Comparison of ENCODE assay signal across 9 mouse cellular contexts in genomic region chr17:48538328-48538727, GRCm38 (mm10).
DNase-seq lines count a peak whose midpoint lies in the region; ATAC-seq and TF ChIP-seq lines count a peak whose summit lies in the region.
"Had no signal": no experiment of that assay in that cellular context is flagged by ENCODE, and none has a peak within 500 bp of the region (broad histone marks: within the 10 kb centered on the region; RNA-seq: fewer than 3 reads in every experiment).

No protein-coding gene starts in this region.

- H3K4me1 ChIP-seq in forebrain, embryonic 11.5 days (replicated peaks; ENCODE audit: control insufficient read depth, insufficient read depth, low read length), result no peaks in the 10 kb centered on the region; the same call in 1 of the 2 replicates
- H3K4me1 ChIP-seq in forebrain, embryonic 13.5 days, result peaks cover 9% of the 10 kb centered on the region
- H3K4me1 ChIP-seq in lung, postnatal 0 days (ENCODE audit: insufficient read depth, low read depth, low read length), result no peaks in the 10 kb centered on the region
- no peaks in the 10 kb centered on the region for H3K4me1 ChIP-seq in lung, adult 2 months (ENCODE audit: control insufficient read depth, insufficient read depth, low read length)
- H3K4me1 ChIP-seq in midbrain, postnatal 0 days (ENCODE audit: insufficient read depth, low read length), result peaks cover 1% of the 10 kb centered on the region; the same call in 1 of the 2 replicates

- H3K4me3 ChIP-seq in forebrain, embryonic 11.5 days (ENCODE audit: low read depth, low read length), result no peak overlapping the region
- H3K4me3 ChIP-seq in forebrain, embryonic 13.5 days, result no peak overlapping the region
- no peak overlapping the region for H3K4me3 ChIP-seq in lung, postnatal 0 days (ENCODE audit: low read depth, low read length)
- no peak overlapping the region for H3K4me3 ChIP-seq in lung, adult 2 months (replicated peaks; ENCODE audit: extremely low read depth, low read depth, low read length)
- no peak overlapping the region for H3K4me3 ChIP-seq in midbrain, postnatal 0 days (ENCODE audit: low read depth, low read length)
- H3K4me3 ChIP-seq: myocyte had no signal

- no peak for ATAC-seq in forebrain, embryonic 11.5 days (replicated peaks; ENCODE audit: low FRiP score)
- no peak for ATAC-seq in forebrain, embryonic 13.5 days
- no peak for ATAC-seq in lung, postnatal 0 days
- ATAC-seq in midbrain, postnatal 0 days (ENCODE audit: low FRiP score), result no peak

- H3K4me2 ChIP-seq in forebrain, embryonic 11.5 days (ENCODE audit: low read depth, low read length, severe bottlenecking), result no peak overlapping the region
- H3K4me2 ChIP-seq in forebrain, embryonic 13.5 days, result no peak overlapping the region
- no peak overlapping the region for H3K4me2 ChIP-seq in lung, postnatal 0 days (replicated peaks; ENCODE audit: low read depth, low read length)
- no peak overlapping the region for H3K4me2 ChIP-seq in midbrain, postnatal 0 days (ENCODE audit: low read depth, low read length, poor library complexity, severe bottlenecking)

- TF ChIP-seq EP300 in lung, postnatal 0 days (IDR thresholded peaks at IDR 0.05), result no peak

- no peak overlapping the region for H3K27ac ChIP-seq in forebrain, embryonic 11.5 days (ENCODE audit: low read depth, low read length)
- no peak overlapping the region for H3K27ac ChIP-seq in forebrain, embryonic 13.5 days
- no peak overlapping the region for H3K27ac ChIP-seq in lung, postnatal 0 days (ENCODE audit: low read length)
- H3K27ac ChIP-seq in midbrain, postnatal 0 days (ENCODE audit: low read depth, low read length), result no peak overlapping the region

- WGBS in forebrain, embryonic 11.5 days, result 72% methylated on average over 5 of the region's 5 CpGs
- 77% methylated on average over 5 of the region's 5 CpGs for WGBS in forebrain, embryonic 13.5 days
- 79% methylated on average over 5 of the region's 5 CpGs for WGBS in lung, postnatal 0 days
- WGBS in lung, adult 2 months, result 76% methylated on average over 5 of the region's 5 CpGs
- 78% methylated on average over 5 of the region's 5 CpGs for WGBS in midbrain, postnatal 0 days

- no peak for TF ChIP-seq POLR2A in lung, adult 2 months (IDR thresholded peaks at IDR 0.05; ENCODE audit: borderline replicate concordance, extremely low read depth, low read depth, low read length)

- H3K9me3 ChIP-seq in forebrain, embryonic 11.5 days (ENCODE audit: control insufficient read depth, low read length), result no peaks in the 10 kb centered on the region
- H3K9me3 ChIP-seq in forebrain, embryonic 13.5 days (replicated peaks), result no peaks in the 10 kb centered on the region
- no peaks in the 10 kb centered on the region for H3K9me3 ChIP-seq in lung, postnatal 0 days (ENCODE audit: low read length)
- no peaks in the 10 kb centered on the region for H3K9me3 ChIP-seq in midbrain, postnatal 0 days (ENCODE audit: low read length)

- TF ChIP-seq CTCF in lung, postnatal 0 days (IDR thresholded peaks at IDR 0.05), result peak; percentile 71
- TF ChIP-seq CTCF in lung, adult 2 months (IDR thresholded peaks at IDR 0.05; ENCODE audit: insufficient read depth, low read length), result no peak
- peak; percentile 85 for TF ChIP-seq CTCF in midbrain, postnatal 0 days (IDR thresholded peaks at IDR 0.05)

- H3K36me3 ChIP-seq in forebrain, embryonic 11.5 days (ENCODE audit: control insufficient read depth, insufficient read depth, low read length), result no peaks in the 10 kb centered on the region
- no peaks in the 10 kb centered on the region for H3K36me3 ChIP-seq in forebrain, embryonic 13.5 days (ENCODE audit: poor library complexity, severe bottlenecking)
- no peaks in the 10 kb centered on the region for H3K36me3 ChIP-seq in lung, postnatal 0 days (ENCODE audit: insufficient read depth, low read length)
- no peaks in the 10 kb centered on the region for H3K36me3 ChIP-seq in midbrain, postnatal 0 days (ENCODE audit: insufficient read depth, low read length)

- peak; percentile 65 for DNase-seq in forebrain, embryonic 11.5 days (ENCODE audit: low spot score)
- DNase-seq in lung, postnatal 0 days (ENCODE audit: low spot score), result peak; percentile 11
- no peak for DNase-seq in lung, adult 2 months
- DNase-seq in c-Kit-negative CD71-positive TER-119-positive erythroid progenitor cells, embryonic 14.5 days (ENCODE audit: low read depth, low spot score), result peak; percentile 35
- peak; percentile 65 for DNase-seq in midbrain, postnatal 0 days (ENCODE audit: low spot score)
- DNase-seq in urinary bladder, postnatal 14 days (ENCODE audit: low spot score), result no peak
- DNase-seq in ovary, postnatal 10 days (ENCODE audit: low spot score), result no peak

- H3K27me3 ChIP-seq in forebrain, embryonic 11.5 days (ENCODE audit: control insufficient read depth, insufficient read depth, low read length), result no peaks in the 10 kb centered on the region
- no peaks in the 10 kb centered on the region for H3K27me3 ChIP-seq in forebrain, embryonic 13.5 days
- H3K27me3 ChIP-seq in lung, postnatal 0 days (replicated peaks; ENCODE audit: insufficient read depth, low read length), result no peaks in the 10 kb centered on the region
- no peaks in the 10 kb centered on the region for H3K27me3 ChIP-seq in midbrain, postnatal 0 days (ENCODE audit: insufficient read depth, low read length)

- no peak overlapping the region for H3K9ac ChIP-seq in forebrain, embryonic 11.5 days (ENCODE audit: low read length)
- no peak overlapping the region for H3K9ac ChIP-seq in forebrain, embryonic 13.5 days
- H3K9ac ChIP-seq in lung, postnatal 0 days (replicated peaks; ENCODE audit: low read depth), result no peak overlapping the region
- no peak overlapping the region for H3K9ac ChIP-seq in midbrain, postnatal 0 days (replicated peaks; ENCODE audit: low read length, poor library complexity, severe bottlenecking)

Comparison
In these comparisons a context has a peak if more than half of its experiments do, and no peak if none do; other contexts are left out.
1. DNase-seq: peak in forebrain, embryonic 11.5 days (single experiment), lung, postnatal 0 days (single experiment), c-Kit-negative CD71-positive TER-119-positive erythroid progenitor cells, embryonic 14.5 days (single experiment) and midbrain, postnatal 0 days (single experiment); none in lung, adult 2 months (single experiment), urinary bladder, postnatal 14 days (single experiment) and ovary, postnatal 10 days (single experiment).